Mouse (Mus musculus): ENCODE measurements at regions not wholly inside any gene's neighbourhood (a gene's known extent, or its start where the extent isn't known, plus 50 kb on each side); places are given as distances from the start of the nearest gene placed in this dataset.

DNA sequence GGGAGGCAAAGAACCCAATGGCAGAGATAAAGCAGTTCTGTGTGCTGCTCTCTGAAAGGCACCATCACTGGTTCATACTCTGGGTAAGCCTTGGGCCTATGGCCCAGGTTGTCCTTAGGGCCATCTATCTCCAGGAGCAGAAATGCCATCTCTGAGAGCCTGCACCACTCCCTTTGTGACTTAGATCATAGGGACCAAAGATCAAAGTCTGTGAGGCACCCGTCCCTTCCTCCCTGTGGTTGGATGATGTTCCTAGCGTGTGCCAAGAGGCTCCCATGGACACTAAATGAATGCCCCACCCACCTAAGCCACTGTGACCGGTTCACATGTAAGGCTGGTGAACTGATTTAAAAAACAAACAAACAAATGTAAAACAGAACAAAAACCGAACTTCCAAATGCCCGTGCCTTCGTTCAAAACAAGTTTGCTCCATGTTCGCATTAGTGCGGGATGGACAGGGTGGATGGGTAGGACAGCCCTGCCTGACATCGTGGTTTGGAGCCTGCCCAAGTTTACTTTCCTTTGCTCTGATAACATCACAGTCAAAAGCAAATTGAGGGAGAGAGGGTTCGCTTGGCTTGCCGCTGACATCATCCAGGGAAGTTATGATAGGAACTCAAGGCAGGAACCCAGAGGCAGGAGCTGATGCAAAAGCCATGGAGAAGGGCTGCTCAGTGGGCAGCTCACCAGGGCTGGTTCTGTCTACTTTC is 418.6 kb downstream of the Med13l start:
- no peak for DNase-seq

DNA sequence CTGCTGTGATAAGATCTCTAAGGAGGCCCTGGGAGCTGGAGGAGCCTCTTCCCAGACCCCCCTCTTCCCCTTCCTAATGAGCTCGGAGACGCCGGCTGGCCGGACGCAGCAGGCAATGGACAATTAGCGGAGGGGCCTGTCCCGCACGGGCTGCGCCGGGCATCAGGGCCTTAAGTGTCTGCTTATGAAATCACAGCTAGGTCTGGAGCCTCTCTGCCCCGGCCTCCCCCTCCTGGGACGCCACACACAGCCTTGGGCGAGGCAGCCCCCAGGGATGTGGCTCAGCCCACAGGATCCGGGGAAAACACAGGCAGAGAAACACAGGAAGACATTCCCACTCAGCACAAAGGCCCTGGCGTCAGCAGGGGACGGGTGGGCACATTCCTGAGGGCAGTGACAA is 420.6 kb downstream of the Med13l start:
- peak; percentile 54 to 83 for DNase-seq

DNA sequence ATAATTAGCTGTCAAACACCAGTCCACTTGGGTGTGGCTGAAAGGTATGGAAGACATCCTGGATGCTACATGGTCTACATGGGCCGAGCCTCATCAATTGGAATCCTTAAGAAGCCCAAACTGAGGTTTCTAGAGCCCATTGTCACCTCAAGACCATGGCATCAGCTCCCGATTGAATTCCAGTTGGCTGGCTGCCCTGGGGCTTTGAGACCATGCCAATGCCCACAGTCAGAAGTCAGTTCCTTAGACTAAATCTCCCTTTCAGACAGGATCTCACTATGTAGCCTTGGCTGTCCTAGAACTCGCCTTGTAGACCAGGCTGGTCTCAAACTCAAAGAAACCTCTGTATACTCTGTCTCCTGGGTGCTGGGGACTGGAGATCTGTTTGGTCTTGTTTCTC is 423.8 kb downstream of the Med13l start:
- DNase-seq: no peak

DNA sequence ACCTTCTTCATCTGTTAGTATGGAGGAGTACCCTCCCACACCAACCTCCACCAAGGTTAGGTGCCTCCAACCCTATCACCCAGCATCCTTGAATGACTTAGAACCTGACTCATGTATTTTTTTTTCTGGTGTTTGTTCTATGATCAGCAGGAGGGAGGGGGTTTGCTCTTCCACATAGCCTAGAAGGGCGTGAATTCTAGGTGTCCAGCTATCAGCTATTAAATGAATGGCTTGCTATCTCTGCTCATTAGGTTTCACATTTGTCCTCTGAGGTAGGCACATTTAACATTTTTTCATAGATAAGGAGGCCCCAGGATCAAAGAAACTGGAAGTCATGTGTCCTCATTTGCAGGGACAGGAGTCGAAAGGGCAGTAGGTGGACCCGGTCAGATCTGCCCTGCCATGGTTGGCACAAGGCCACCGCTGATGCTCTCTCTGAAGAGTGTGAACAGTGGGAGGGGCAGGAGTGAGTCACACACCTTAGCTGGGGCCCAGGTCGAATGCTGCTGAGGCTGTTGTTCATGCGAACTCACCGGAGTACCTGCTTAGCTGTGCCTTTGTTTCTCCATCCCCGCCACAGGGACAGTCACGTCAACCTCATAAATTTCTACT is 424.4 kb downstream of the Med13l start:
- DNase-seq: no peak

DNA sequence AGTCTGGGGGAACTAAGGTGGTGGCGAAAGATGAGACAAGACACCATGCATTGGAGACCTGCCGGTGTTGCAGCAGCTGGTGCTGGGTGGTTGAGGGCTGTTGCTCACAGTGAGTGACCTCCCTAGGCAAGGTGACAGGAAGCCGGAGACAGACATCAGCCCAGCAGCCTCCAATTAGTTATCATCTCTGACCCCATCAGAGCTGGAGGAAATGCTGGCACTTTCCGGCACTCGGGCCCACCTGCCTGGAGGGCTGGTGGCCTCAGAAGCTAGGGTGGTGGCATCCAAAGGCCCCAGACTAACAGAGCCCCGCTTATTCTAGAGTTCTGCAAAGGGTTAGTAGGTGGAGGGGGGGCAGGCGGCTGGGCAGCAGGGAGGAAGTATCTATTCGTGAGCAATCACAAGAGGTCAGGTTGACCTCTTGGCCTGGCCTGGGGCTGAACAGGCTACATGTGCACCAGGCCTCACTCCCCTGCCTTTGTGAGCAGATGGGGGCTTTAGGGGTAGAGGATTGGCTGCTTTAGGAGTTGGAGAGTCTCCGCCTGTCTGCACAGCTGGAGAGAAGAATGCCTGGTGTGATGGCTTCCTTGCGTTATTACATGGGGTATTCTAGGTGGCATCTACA is 427.0 kb downstream of the Med13l start:
- DNase-seq: no peak

DNA sequence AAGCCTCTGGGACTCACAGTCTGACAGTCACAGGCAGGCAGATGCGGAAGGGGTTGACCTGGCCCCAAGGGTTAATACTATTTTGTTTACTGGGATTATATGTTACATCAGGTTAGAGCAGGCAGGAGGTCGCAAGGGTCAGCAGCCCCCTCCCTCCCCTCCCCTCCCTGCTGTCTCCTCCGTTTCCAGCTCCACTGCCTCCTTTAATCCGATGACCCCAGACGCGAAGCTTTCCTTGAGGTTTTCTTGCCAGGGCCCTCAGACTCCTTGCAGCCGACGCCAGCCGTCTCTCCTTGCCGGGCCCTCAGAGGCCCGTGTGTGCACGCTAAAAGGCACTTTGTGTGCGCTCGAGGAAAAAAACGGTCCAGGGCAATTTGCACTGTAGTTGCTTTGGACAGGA is 438.6 kb downstream of the Med13l start:
- no peak for DNase-seq

DNA sequence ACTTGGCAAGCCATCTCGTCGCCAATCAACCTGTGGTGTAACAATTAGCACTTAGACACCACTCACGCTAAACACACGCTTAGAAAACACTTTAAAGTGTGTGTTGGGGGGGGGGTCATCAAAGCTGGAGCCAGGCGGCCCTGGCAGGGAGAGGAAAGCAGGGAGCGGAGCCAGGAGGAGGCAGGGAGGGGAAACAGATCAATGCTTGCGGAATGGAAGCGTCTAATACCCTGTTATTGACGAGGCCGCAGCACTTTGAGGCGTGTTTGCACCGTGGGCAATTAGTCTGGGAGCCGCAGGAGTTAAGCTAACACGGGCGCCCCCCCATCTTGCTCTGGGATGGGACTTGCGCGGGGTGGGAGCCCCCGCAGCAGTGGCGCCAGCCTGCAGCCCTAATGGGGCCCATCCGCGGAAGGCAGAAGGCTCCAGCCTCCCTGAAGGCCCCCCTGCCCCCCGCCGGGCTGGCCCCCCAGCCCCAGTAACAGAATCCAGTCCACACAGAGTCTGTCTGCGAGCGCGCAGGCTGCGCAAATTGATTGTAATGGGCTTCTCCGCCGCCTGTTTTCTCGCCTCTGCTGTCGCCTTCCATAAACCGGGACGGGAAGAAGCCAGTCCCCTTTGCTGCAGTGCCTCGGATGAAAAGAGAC is 445.5 kb downstream of the Med13l start:
- DNase-seq: no peak

DNA sequence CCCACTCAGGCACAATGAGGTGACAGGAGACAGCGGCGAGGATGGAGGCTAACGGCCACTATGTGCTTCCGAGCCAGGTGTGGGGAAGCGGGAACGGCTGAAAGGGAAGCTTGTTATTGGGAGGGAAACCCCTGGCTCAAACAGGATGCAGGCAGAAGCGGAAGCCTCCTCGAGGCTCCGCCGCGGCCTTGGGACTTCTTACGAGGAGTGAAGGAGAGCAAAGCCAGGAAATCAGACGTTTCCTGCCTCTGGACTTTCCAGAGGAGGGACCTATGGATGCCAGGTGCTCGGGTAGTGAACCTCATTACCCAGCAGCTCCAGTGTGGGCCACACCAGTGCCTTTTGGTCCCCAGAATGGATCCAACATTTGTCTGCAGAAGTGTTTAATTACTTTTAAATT is 449.6 kb downstream of the Med13l start:
- no peak for DNase-seq

DNA sequence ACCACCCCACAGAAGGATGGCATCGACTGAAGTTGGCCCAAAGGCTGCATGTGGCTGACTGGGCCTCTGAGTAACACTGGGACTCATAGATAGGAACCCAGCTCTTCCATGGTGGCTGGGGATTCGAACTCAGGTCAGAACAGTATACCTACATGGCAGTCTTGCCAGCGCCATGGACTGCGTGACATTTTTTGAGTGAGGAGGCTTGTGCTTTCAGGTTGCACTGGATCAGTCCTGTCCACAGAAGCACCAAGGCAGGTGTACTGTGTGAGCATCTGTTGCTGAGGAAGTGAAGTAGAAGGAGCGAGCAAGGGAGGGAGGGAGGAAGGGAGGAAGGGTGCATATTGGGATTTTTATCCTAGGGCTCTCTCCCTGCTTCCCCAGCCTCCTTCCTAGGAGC is 454.7 kb downstream of the Med13l start:
- DNase-seq: no peak

DNA sequence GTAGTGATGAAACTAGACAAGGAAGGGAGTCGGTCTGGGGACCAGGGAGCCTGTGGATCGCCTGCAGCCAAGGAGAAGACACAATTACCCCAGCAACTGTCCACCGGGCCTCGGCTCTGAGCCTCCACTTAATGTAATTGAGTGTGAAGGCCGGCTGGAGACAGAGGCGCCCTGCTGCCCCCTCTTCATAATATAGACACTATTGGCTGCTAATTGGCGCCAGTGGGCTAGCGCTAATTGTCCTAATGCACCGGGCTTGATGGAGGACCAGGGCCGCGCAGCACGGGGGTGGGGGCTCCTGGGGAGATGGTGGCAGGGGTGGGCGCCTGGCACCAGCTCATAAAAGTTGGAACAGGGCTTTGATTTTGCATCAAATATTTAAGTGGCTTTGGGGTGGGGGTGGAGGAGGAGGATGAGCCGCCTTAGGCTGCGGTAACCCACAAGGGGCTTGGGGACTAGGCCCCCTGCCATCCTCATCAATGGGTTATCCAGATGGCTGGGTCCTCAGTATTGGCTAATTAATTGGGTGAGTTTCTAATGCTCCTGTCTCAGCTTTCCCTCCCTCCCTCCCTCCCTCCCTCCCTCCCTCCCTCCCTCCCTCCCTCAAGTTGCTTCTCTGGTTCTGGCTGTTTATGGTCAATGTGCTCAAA is 455.3 kb downstream of the Med13l start:
- DNase-seq: no peak

DNA sequence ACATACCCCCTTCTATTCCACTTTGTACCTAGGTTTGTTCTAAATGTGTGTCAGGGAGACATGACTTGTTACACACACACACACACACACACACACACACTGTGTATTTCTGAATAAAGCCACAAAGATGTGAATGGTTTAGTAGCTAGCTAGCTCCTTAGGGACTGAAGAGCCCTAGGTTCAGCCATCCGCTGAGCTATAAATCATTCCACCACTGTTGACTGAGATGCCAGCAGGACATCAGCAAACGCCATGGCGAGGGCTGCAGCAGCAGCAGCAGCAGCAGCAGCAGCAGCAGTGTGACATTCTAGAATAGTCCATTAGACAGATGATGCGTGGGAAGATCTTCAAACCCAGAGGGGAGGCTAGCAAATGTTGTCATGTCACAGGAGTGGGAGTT is 455.9 kb downstream of the Med13l start:
- DNase-seq: no peak

DNA sequence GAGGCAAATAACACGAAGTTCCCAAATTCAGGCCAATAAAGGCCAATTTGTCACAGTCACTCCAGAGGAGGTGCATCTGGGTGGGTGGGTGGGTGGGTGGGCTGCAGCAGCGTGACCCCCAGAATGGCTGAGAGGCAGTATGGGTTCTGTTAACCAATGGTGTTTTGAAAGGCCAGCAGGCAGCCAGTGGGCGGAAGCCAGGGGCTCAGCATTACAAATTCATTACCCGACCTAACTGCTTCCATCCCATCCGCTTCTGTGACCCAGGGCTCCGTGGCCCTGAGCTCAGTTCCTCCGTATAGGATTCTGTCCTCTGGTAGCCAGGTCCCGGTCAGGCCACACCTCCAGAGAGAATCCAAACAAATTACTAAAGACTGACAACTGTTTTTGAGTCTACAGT is 463.5 kb downstream of the Med13l start:
- DNase-seq: no peak

DNA sequence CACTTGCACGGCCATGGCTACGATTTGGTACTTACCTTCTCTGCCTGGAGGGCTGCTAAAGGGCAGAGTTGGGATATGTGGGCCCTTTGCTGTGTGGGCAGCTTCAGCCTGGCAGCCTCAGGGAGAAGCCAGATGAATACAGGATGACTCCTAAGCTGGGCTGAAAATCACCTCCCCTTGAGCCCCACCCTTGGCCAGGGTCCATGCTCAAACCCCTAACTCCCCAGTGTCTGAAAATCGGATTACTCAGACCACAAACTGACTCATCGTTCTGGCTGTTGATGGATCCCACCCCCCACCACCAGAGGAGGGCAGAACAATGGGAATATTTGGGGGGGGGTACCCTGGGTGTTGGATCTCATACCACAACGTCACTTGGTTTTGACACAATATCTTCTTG is 471.6 kb downstream of the Med13l start:
- DNase-seq: no peak

DNA sequence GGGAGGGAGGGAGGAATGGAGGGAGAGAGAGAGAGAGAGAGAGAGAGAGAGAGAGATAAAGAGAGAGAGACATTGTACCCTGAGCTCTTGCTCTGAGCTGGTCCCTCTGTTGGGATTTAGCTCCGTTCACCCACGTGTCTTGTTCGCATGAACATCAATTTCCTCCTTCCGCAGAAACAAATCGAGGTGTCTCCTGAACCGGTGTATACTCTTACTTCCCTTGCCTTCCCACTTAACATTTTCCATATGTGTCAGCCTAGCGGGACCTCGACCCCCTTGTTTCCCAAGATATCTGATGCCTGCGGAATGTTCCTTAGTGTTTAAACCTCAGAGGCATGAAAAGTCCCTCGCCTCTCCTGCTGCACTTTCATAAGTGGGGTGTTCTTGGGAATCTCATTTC is 484.1 kb downstream of the Med13l start:
- DNase-seq: no peak

DNA sequence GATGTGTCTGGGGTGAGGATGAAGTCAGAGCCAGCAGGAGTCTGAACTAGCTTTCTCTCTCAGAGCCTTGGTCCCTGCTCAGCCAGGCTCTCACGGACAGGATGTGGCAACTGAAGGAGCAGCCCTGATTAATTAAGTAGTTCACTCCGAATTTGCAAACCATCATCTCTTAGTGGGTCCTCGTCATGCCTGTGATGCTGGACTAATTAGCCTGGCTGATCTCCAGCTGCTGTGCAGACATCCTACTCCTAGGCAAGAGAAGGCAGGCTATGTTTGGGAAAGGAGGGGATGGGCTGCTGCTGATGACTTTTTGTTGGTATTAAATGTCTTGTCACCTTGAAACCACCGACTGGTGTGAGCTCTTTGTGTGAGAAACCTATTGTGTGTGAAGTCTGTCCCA is 487.1 kb downstream of the Med13l start:
- DNase-seq: no peak

DNA sequence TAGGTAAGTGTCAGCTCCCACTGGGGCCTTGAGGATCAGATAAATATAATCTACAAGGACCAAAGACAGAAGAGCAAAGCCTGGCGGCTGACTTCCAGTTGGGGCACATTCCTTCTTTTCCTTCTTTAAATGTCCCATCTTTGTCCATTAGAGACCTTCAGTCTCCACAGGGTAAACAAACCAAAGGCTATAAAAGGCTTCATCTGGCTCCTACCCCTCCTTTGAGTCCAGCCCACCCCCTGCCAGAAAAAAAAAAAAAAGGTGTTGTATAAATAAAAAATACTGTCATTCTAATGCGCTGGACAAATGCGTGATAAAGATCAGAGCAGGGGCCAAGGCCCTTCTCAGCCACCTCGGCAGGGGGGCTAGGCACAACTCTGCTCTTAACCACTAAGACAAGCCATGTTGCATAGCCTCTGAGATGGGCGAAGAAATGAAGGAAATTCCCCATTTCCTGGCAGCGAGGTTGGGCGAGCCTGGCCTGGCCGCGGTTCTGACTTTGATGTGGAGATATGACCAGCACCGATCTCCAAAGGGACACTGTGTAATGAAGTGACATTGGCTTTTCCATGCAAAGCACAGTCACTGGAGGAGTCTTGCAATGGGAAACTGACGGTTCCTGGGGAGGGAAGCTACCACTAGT is 492.0 kb downstream of the Med13l start:
- peak in 1 of 2 experiments; percentile 39 for DNase-seq

DNA sequence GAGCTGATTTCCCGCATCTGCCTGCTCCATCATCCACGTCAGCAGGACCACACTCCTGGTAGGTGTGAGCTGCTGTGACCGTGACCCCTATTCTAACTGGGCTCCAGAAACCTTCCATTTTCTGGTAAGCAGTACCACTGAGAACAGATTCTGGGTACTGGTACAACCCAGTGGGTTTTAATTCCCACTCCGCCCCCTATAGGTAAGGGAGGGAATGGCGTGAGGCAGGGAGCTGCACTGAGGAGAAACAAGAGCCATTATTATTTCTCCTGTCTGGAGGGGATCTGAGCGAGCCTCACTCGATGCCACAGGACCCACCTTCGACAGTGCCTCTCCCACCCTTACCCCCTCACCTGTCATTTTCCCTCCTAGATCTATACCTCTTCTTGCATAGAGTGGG is 493.3 kb downstream of the Med13l start:
- no peak for DNase-seq

DNA sequence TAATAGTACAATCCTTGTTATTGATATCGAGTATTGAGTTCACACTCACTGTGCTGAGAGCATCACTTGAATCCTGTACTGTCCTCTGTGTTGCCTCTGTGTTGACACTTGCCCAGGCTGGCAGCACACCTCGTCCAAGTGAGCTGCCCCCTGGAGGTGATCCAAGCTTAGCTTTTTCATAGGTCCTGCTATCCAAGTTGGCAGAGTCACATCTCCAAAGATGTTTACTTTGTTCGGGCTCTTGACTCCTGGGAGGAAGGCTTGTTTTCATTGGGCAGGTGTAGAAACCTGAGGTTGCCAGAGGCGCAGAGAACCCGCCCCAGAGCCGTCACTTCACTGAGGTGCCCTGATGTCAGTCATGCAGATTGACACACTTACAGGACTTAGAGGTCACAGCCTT is 493.9 kb downstream of the Med13l start:
- DNase-seq: no peak

DNA sequence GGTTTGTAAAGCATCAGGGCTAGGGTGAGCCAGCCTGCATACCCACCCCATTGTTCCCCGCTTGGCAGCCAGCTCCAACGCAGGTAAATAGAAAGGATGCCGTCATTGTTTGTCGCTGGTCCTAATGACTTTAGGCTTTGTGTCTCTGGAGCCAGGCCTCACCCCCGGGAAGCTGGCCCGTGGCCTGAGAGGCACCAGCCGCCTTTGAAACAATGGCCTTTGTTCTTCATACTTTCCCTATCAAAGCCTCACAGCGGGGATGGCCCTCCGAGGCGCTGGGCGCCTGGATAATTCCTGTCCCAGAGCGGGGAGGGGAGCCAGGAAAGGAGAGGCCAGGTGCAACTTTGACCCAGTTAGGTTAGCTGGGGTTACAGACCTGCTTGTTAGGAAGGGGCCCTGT is 495.0 kb downstream of the Med13l start:
- peak; percentile 49 to 85 for DNase-seq

DNA sequence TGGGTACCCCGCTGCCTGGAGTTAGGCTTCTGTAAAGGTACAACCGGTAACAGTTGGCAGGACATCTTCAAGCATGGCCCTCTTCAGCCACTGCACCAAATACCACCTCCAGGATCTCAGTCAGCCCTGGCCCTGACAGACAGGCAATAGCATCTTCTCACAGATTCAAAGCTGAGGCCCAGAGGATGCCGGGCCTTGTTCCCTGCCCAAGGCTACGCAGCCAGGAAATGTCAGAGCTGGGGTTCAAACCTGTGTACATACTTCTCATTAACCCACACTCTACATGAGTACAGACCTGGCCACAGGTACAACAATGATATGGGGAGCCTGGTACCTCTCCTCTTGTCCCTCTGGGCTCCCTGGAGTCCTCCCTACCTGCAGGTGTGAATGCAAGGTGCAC is 497.3 kb downstream of the Med13l start:
- DNase-seq: no peak

DNA sequence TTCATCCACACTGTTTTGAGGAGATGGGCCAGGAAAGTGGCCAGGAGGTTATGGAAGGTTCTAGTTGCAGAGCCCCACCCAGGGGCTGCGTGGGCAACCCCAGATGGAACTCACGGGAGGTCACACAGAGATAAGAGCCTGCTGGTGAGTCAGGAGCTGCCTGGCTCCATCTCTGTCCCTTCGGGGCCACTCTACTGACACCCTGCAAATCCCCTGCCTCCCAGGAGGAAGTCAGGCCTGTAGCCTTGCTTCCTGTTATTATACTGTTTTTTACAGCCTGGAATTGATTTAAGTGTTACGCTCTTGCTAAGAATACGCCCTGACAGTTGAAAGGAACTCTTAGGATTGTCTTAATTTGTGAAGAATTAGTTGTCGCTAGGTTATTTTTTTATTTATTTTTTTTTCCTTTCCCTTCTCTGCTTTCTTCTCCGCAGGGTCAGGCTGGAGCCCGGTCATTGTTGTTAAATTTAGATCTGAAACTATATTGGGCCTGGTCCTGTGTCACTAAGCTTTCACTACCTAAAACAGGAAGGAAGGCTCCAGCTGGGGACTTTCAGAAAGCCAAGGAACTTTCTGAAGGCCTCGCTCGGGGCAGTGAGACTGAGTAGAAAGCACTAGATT is 497.9 kb downstream of the Med13l start:
- peak; percentile 57 to 83 for DNase-seq

DNA sequence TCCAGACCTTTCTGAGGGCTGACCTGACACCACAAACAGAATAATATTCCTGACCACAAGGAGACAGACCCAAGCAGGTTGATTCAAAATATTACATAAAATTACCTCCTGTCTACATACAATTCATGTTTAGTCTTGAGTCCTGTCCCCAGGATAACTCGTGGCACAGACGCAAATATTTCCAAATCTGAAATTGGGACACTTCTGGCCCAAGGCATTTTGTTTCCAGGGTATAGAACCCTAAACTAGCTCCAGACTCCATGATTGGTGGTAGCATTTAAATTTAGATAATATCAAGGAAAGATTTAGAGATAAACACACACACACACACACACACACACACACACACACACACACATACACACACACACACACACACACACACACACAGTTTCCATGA is 498.7 kb downstream of the Med13l start:
- DNase-seq: no peak
